Mouse (Mus musculus) liver, postnatal 0 days (tissue): ENCODE data around the gene Wdr83os.

Experiments used
- CTCF ChIP-seq: sonication (generic); IDR thresholded peaks from 2 replicates; pipeline ENCODE4 v1.5.1; 2016; ENCODE audit warnings: antibody characterized with exemption, low read depth
- EP300 ChIP-seq: IDR thresholded peaks from 2 replicates; pipeline ENCODE4 v1.6.1; 2016; ENCODE audit warnings: antibody characterized with exemption, low read depth, mild to moderate bottlenecking

GRCm38 (mm10) chr8:85095051-85095450 is 14.5 kb downstream of the Wdr83os start:
- TF ChIP-seq CTCF, result no peak
- TF ChIP-seq EP300, result no peak
